Mouse (Mus musculus) liver, postnatal 0 days (tissue): ENCODE measurements around the gene Slc1a2. TPM values are rescaled to one million over a fixed set of nuclear protein-coding genes. Genes with fewer than 3 reads are reported as not detected.

Experiments
- ATAC-seq: fragments of 200-750 bp; cut with Nextera tagmentation; 2 replicates; pipeline ENCODE4 v1.8.0; 2017; ENCODE audit warnings: mild to moderate bottlenecking, moderate library complexity
- DNase-seq: peaks from one replicate; pipeline ENCODE4 v3.0.0-alpha.2; 2016
- H3K27ac ChIP-seq: fragments of 300-500 bp; sonication (generic); 2 replicates; pipeline ENCODE4 v1.5.1; 2014; ENCODE audit warnings: antibody characterized with exemption, moderate library complexity, mild to moderate bottlenecking, low read depth
- H3K27me3 ChIP-seq: fragments of 300-500 bp; sonication (generic); 2 replicates; pipeline ENCODE4 v1.6.1; 2014; ENCODE audit warnings: low read length, control low read depth, mixed read lengths; ENCODE audit not compliant: insufficient read depth
- H3K36me3 ChIP-seq: fragments of 300-500 bp; sonication (generic); replicated peaks from 2 replicates; pipeline ENCODE4 v1.6.1; 2014; ENCODE audit warnings: mild to moderate bottlenecking, control low read depth, low read length, moderate library complexity, mixed read lengths; ENCODE audit not compliant: insufficient read depth
- H3K4me1 ChIP-seq: fragments of 300-500 bp; sonication (generic); 2 replicates; pipeline ENCODE4 v1.6.1; 2014; ENCODE audit warnings: antibody characterized with exemption, mild to moderate bottlenecking, control low read depth; ENCODE audit not compliant: insufficient read depth
- H3K4me2 ChIP-seq: fragments of 300-500 bp; sonication (generic); 2 replicates; pipeline ENCODE4 v1.6.1; 2014; ENCODE audit warnings: low read depth, mild to moderate bottlenecking, low read length, moderate library complexity, mixed read lengths
- H3K4me3 ChIP-seq: fragments of 300-500 bp; sonication (generic); 2 replicates; pipeline ENCODE4 v1.5.1; 2014; ENCODE audit warnings: low read depth, low read length
- H3K9ac ChIP-seq: fragments of 300-500 bp; sonication (generic); replicated peaks from 2 replicates; pipeline ENCODE4 v1.6.1; 2014; ENCODE audit warnings: mild to moderate bottlenecking, moderate library complexity
- H3K9me3 ChIP-seq: fragments of 300-500 bp; sonication (generic); 2 replicates; pipeline ENCODE4 v1.6.1; 2016; ENCODE audit warnings: mild to moderate bottlenecking, control low read depth, low read length, mixed read lengths
- CTCF ChIP-seq: sonication (generic); IDR thresholded peaks from 2 replicates; pipeline ENCODE4 v1.5.1; 2016; ENCODE audit warnings: antibody characterized with exemption, low read depth
- EP300 ChIP-seq: IDR thresholded peaks from 2 replicates; pipeline ENCODE4 v1.6.1; 2016; ENCODE audit warnings: antibody characterized with exemption, low read depth, mild to moderate bottlenecking
- WGBS: fragments of 180-500 bp; shearing (Covaris S2); extraction: QIAGEN DNeasy Blood & Tissue Kit; methylation state at CpG from one replicate; pipeline ENCODE4 v1.1.7; 2014; ENCODE audit not compliant: insufficient replicate concordance; 5-methylcytosine and 5-hydroxymethylcytosine counted together
- polyA plus RNA-seq: library from polyadenylated mRNA; unstranded; fragments of >200 nt; fragmentation: Nextera tagmentation; extraction: Ambion mirVana; gene quantifications from 2 replicates; pipeline ENCODE4 v1.2.1, GENCODE M21; 2015

The Slc1a2 gene
- polyA plus RNA-seq, 1 experiment from 2014 or later: 0.74 TPM

DNA sequence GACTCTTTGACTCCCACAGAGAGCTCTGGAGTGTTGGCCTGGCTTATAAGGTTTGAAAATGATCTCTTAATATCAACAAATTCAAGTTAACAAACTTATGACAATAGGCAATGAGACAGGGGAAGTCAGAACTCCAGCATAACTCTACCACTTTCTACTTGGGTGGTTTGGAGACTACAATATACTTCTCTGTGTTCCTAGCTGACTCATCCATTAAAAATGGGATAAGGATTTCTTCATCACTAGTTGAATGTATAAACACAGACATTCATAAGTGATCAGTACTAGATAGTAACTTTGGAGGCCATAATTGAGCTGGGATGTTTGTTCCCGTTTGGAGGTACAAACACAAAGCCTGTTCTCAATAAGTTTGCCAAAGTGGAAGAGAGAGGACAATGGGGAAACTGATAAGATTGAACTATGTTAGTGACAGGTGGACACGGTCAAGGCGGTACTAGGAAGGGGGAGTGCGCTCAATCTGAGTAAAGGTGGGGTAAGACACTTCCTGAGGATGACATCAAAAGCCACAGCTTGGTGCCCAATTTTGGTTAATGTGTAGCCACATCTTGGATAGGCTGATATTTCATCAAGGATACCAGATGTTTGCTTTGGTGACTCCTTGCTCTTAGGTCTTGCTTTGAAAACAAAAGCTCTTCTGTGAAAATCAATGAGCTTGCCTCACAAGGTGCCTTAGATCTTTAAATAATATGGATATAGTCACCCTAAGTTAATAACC is 147.5 kb downstream of the Slc1a2 start:
- no peaks in the 10 kb centered on the region for H3K27me3 ChIP-seq
- ATAC-seq: no peak
- no peak for TF ChIP-seq EP300
- TF ChIP-seq CTCF: no peak
- no peak overlapping the region for H3K27ac ChIP-seq
- WGBS: 64% methylated on average over 4 of the region's 4 CpGs
- DNase-seq: no peak
- H3K4me1 ChIP-seq: no peaks in the 10 kb centered on the region
- H3K36me3 ChIP-seq: no peaks in the 10 kb centered on the region
- no peaks in the 10 kb centered on the region for H3K9me3 ChIP-seq
- H3K4me2 ChIP-seq: no peak overlapping the region
- H3K4me3 ChIP-seq: no peak overlapping the region
- H3K9ac ChIP-seq: no peak overlapping the region

DNA sequence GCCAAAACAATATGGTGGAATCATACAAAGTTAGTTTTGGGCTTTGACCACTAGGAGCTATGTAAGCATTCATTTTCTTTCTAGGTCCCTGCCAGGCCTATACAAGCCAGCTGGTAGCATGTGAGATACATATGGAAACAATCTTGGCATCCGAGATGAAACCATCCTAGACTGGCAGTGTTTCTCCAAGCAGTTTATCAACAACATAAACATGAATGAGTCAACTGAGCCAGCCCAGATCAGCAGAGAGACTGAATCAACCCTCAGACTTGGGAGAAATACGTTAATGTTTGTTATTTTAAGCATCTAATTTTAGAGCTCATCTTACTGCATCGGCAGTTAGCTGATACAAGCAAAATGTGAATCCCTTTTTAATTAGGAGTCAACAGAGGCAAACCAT is 149.2 kb downstream of the Slc1a2 start:
- WGBS: 74% methylated on average over 3 of the region's 3 CpGs
- ATAC-seq (no peak), DNase-seq (no peak)
- Histone ChIP-seq H3K4me3 (no peak overlapping the region), H3K27me3 (no peaks in the 10 kb centered on the region), H3K9ac (no peak overlapping the region), H3K4me1 (no peaks in the 10 kb centered on the region), H3K36me3 (no peaks in the 10 kb centered on the region; the same call in 1 of the 2 replicates), H3K4me2 (no peak overlapping the region), H3K9me3 (no peaks in the 10 kb centered on the region), H3K27ac (no peak overlapping the region)
- TF ChIP-seq EP300 (no peak), CTCF (no peak)

DNA sequence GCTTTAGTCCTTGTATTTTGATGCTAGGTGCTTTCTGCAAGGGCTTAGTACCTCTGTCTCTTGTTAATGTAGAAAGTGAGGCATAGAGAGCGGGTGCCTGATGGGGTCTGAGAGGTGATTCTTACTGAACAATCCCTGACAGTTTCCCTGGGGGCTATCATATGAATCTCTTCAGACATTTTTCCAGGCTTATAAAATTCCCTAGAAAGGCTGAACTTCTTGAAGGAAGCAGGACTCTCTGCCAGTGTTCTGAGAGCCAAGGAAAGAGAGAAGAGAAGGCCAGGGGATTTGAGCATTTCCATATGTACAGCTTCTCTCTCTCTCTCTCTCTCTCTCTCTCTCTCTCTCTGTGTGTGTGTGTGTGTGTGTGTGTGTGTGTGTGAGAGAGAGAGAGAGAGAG is 151.0 kb downstream of the Slc1a2 start:
- Histone ChIP-seq H3K4me3 (no peak overlapping the region), H3K9me3 (no peaks in the 10 kb centered on the region), H3K4me2 (no peak overlapping the region), H3K27ac (no peak overlapping the region), H3K36me3 (peaks cover 6% of the 10 kb centered on the region), H3K4me1 (no peaks in the 10 kb centered on the region), H3K9ac (no peak overlapping the region), H3K27me3 (no peaks in the 10 kb centered on the region)
- DNase-seq: no peak
- no peak for TF ChIP-seq CTCF
- TF ChIP-seq EP300: no peak
- no peak for ATAC-seq
- WGBS: 67% methylated on average over 1 of the region's 1 CpGs

DNA sequence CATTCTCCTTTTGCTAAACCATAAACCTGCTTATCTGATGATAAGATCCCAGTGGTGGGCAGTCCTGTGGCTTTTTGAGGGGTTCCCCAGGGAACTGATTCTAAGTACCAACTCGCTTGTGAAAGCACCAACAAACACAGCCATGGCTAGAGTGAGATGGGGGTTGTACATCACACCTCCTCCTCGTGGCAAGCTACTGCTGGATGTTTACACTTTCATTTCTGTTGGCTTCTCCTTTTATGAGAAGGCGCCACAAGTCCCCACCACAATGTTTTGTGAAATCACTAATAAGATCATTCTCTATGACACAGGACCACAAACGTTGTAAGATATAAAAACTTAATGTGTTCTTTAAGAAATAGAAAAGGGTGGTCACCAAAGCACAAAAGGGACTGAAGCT is 154.3 kb downstream of the Slc1a2 start:
- ATAC-seq (no peak), DNase-seq (no peak)
- no peak overlapping the region for H3K9ac ChIP-seq
- no peak overlapping the region for H3K4me3 ChIP-seq
- H3K9me3 ChIP-seq: no peaks in the 10 kb centered on the region
- peaks cover 6% of the 10 kb centered on the region for H3K36me3 ChIP-seq
- H3K4me2 ChIP-seq: no peak overlapping the region
- no peaks in the 10 kb centered on the region for H3K4me1 ChIP-seq
- no peaks in the 10 kb centered on the region for H3K27me3 ChIP-seq
- WGBS: 48% methylated on average over 4 of the region's 4 CpGs
- no peak for TF ChIP-seq EP300
- no peak for TF ChIP-seq CTCF
- H3K27ac ChIP-seq: no peak overlapping the region

DNA sequence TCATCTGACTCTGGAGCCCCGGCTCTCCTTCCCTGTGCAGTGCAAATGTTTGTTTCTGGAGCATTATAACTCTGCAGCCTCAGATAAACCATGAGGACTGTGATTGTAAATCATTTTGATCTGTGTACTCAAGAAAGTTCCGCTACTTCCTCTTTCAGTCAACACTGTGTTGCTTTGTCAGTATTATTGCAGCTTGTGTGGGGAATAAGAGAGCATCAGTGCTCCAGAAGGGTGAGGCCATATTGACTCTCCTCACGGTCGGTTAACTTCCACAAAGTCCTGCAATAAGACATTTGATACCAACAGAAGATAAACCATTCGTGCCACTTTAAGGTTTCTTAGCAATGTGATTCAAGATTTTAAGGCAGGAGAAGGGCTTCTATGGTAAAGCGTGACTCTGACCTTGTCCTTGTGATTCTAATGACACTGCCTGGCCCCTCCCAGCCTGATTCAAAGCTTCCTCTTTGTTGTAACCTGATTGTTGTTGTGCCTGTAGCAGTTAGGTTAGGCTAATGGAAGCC is 156.9 kb downstream of the Slc1a2 start:
- H3K4me3 ChIP-seq: no peak overlapping the region
- H3K36me3 ChIP-seq: peaks cover 9% of the 10 kb centered on the region
- H3K4me2 ChIP-seq: no peak overlapping the region
- no peak overlapping the region for H3K27ac ChIP-seq
- 45% methylated on average over 6 of the region's 6 CpGs for WGBS
- H3K9me3 ChIP-seq: no peaks in the 10 kb centered on the region
- ATAC-seq (peak; percentile 17; the same call in 1 of the 2 replicates), DNase-seq (no peak)
- H3K27me3 ChIP-seq: no peaks in the 10 kb centered on the region
- TF ChIP-seq CTCF (no peak), EP300 (no peak)
- no peaks in the 10 kb centered on the region for H3K4me1 ChIP-seq
- no peak overlapping the region for H3K9ac ChIP-seq

DNA sequence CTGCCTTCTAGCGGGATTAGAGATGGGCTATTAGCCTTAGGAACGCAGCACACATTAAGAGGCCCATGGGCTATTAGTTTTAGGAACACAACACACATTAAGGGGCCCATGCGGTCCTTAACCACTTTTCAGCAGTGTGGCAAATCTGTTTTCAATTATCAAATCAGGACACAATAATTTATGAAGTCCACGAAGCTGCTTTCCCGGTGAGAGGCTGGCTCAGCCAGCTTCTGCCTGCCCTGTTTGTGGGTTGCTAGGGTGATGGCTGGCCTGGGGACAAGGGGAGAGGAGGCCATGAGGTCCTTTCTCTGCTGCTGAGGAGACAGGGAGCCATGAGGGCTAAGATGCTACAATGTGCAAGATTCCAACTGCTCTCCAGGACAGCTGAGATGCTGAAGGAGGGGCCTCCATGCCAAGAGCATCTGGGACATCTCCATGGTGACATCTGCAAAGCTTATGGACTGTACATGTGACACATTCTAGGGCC is 161.8 kb downstream of the Slc1a2 start:
- no peak for DNase-seq
- 87% methylated on average over 5 of the region's 5 CpGs for WGBS
- no peaks in the 10 kb centered on the region for H3K9me3 ChIP-seq
- H3K27ac ChIP-seq: no peak overlapping the region
- H3K9ac ChIP-seq: no peak overlapping the region
- TF ChIP-seq CTCF: no peak
- TF ChIP-seq EP300: no peak
- H3K27me3 ChIP-seq: no peaks in the 10 kb centered on the region
- H3K4me2 ChIP-seq: no peak overlapping the region
- H3K36me3 ChIP-seq: peaks cover 18% of the 10 kb centered on the region
- no peak for ATAC-seq
- H3K4me1 ChIP-seq: no peaks in the 10 kb centered on the region
- H3K4me3 ChIP-seq: no peak overlapping the region
